Mouse (Mus musculus): ENCODE measurements around the gene Cox4i1. TPM values are rescaled to one million over a fixed set of nuclear protein-coding genes. Genes with fewer than 3 reads are reported as not detected.

Cox4i1 gene
- polyA plus RNA-seq (2012; ENCODE audit: low replicate concordance), result 74.5 and 94.5 TPM in 2 replicates

DNA sequence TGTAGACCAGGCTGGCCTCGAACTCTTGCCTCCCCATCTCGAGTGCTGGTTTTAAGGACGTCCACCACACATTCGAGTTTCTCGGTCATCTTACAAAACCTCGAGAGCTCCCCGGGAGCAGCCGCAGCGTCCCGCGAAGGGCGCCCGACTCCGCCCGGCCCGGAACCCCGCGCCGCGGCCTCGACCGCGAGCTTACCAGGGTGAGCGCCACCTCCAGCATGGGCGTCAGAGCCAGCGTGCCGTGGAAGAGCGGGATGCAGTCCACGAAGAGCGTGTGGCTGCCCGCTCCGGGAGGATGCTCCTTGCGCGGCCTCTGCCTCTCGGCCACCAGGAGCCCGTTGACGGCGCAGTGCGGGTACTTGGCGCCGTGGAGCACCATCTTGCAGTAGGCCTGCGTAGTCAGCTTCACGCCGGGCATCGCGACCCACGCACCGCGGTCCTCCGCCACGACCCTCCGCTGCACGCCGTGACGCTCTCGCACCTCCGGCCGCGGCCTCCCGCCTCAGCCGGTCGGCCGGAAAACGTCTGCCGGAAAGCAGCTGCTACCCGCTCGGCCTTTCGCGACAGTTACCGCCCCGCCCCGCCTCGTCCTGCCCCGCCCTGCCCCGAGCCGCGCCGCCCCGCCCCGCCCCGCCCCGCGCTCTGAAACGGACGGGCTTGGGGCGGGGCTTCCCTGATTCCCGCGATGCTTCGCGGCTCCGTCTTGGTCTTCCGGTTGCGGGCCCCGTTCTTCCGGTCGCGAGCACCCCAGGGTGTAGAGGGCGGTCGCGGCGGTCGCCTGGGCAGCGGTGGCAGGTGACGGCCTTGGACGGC, at the start of gene Cox4i1, which contains the start of gene Gm27021:
TSS of gene Cox4i1 (plus strand) at position 662 of the 813 bp plus-strand sequence.
TSS of gene Gm27021 (minus strand) at position 519 of the 813 bp plus-strand sequence.

GRCm38 (mm10) chr8:120647532-120647931, 20.5 kb upstream of the Cox4i1 start, which contains the start of gene 1190005I06Rik:
Gene 1190005I06Rik (minus strand): TSS chr8:120647632.

DNA sequence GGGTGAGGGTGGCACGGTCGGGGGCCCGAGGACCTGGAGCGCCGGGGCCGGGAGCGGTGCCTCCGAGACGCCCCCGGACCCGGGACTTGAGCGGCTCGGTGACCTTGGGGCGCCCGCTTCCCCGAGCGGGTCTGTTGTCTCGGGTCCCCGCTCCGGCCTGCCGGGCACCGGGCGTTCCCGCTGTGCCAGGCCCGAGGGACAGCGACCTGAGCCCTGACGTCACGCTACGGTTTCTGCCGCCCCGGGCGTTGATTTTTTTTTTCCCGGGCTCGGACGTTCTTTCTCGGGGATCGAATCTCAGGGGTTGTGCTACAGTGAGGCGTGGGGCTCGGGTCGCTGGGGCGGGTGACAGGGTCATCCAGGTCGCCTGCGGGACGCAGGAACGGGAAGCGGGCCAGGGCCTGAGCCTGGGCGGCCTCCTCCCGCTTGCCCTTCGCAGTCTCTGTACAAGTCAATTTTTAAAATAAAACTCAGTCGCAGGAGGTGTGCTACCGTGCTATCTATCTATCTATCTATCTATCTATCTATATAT, 418 bp downstream of the Cox4i1 start, which contains the start of gene Emc8:
TSS of gene Emc8 (minus strand) at position 200 of the 532 bp plus-strand sequence.

Other genes starting within 250 kb of the Cox4i1 start
- gene Gins2, start 78.9 kb upstream of the Cox4i1 start, polyA plus RNA-seq (2012; ENCODE audit: low replicate concordance), result 24.2 and 124 TPM in 2 replicates
- gene 1190005I06Rik, start 20.6 kb upstream of the Cox4i1 start, polyA plus RNA-seq (2012; ENCODE audit: low replicate concordance), result 0.31 and 0.88 TPM in 2 replicates
- 0.65 and 1.8 TPM in 2 replicates for gene Gm27021, start 143 bp upstream of the Cox4i1 start, polyA plus RNA-seq (2012; ENCODE audit: low replicate concordance)
- gene Emc8, start 351 bp downstream of the Cox4i1 start, polyA plus RNA-seq (2012; ENCODE audit: low replicate concordance), result 120 and 151 TPM in 2 replicates
- 134 and 388 TPM in 2 replicates for gene Irf8, start 68.1 kb downstream of the Cox4i1 start, polyA plus RNA-seq (2012; ENCODE audit: low replicate concordance)